Mouse (Mus musculus) inflammation-experienced regulatory T-cells, adult 6 months (primary cell): ENCODE results near the gene Rpl14. TPM values are rescaled to one million over a fixed set of nuclear protein-coding genes. Genes with fewer than 3 reads are reported as not detected.

Experiments
- ATAC-seq: one replicate; pipeline ENCODE4 v1.8.0; 2017
- polyA plus RNA-seq, 3 experiments: library from polyadenylated mRNA; unstranded; fragments of 100-300 nt; shearing (Covaris generic); gene quantifications; one replicate each; pipeline ENCODE4 v1.2.1; 2017

The Rpl14 gene
- polyA plus RNA-seq, 3 experiments from 2014 or later: 1,512 to 2,767 (median 2,161) TPM

DNA sequence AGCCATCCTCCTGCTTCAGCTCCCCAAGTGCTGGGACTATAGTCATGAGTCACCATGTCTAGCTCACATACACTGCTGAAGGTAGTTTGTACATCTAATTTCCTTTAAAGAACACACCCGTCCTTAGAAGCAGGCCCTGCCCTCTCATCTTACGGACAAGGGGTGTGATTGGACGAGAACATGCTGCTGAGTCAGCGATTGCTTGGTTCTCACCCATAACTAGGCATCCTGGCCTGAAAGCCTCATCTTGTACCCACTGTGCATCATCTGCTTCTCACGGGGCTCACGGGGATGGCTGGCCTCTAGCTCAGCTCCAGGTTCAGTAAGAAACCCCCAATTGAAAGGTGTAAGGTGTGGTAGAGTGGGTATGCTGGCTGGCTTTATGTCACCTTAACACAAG is 42.8 kb downstream of the Rpl14 start:
- ATAC-seq: no peak

DNA sequence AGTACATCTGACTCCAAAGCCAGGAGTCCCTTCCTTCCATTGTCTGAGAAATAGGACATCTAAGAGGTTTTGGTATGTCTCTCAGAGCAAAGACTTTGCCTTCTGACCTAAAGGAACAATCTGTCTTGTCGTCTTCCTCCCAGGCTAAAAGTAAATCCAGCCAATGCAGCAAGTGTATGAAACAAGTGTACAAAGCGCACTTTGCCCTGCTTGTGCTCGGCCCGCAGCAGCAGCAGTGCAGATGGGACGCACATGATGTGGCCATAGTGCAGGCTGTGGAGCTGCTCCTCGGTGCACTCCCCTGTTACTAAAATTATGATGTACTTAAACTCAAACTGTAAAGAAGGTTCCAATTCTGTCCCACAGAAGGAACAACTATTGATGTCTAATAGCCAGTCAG is 46.9 kb downstream of the Rpl14 start:
- ATAC-seq: no peak

DNA sequence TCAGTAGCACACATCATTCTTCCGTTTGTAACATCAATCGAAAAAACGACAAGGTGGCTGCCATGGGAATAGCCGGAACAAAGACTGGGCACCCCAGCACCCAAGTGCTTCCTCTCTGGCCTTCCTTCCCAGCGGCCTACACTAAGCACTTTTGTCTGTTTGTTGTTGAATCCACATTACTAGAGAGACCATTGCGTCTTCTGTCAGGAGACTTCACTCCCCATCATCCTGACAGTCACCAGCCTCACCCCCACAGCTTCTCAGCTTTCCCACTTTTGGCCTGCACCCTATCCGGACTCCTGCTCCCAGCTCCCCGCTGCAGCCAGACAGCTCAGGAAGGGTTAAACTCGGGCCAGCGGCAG is 48.1 kb downstream of the Rpl14 start:
- ATAC-seq: no peak

DNA sequence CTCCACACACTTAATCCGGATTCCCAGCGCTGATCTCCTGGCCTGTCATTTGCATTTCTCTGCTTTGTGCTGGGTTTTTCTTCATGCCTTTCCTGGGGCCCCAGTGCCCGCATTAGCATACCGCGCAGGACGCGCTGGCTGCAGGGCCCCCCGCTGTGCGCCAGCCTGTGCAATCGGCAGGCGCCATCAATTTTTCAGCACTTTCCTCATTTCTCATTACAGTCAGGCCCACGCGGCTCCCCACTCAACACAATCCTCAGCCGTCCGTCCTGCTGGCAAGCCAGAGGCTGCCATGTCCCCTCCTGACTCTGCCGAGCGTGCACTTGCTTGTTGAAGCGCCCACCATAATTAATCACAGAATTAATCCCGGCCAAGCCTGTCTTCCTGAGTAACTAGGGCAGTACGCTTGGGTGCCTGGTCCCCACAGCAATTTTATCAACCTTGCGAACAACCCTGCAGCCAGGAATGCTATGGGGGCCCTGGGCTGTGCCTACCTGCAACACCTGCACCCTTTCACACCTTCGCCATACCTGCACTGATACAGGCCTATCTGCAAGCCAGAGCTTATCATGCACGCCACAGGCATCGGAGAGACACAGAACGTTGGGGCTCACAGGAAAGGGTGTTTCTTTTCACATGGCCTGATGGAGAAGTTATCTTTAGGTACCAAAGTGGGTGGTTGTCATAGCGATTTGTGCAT is 48.6 kb downstream of the Rpl14 start:
- ATAC-seq: no peak

DNA sequence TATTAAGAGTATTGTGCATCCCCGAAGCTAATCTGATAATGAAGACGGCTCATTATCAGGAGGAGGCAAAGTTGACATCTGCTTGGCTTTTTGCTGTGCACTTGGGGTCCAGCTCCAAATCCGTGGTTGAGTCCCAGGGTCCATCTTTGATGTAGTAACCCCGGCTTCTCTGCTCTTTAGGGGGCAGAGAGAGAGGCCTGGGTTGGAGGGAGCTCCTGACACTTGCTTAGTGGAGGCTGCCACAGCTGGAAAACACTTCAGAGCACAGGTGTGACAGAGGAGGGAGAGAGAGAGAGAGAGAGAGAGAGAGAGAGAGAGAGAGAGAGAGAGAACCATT is 49.1 kb downstream of the Rpl14 start:
- ATAC-seq: no peak

Other genes starting within 250 kb of the Rpl14 start
- gene Eif1b, start 79.2 kb upstream of the Rpl14 start, polyA plus RNA-seq: 10 to 100 TPM; 77.0 to 81.7 (median 77.7) TPM
- under 1 TPM in 1 of 3 experiments, not detected in 2; 0.16 TPM for gene Entpd3, start 31.6 kb upstream of the Rpl14 start, polyA plus RNA-seq